Mouse (Mus musculus) frontal cortex, postnatal 36 days (tissue): ENCODE results near the gene Rtkn.

ENCODE experiments used
- DNase-seq, 2 experiments: peaks; one replicate each; pipeline ENCODE4 v3.0.0; 2022; ENCODE audit warnings: low spot score in 2 of 2

Gene Rtkn

DNA sequence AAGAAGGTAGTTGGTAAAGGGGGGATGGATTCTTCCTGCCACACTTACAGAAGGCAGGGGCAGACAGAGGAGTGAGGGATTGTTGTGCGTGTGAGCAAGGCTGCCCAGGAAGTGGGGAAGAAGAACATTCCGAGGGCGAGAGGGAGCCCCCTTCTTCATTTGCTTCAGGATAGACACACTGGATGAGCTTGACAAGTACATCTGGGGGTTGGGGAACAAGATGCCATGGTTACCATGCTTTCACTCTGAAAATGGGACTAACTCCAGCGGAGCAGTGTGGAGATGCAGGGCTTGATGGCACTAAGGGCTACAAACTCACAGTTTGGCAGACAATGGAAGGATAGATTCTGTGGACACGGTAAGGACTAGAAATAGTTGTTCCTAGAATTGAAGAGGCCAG, 35.8 kb downstream of the Rtkn start:
- DNase-seq = no peak

DNA sequence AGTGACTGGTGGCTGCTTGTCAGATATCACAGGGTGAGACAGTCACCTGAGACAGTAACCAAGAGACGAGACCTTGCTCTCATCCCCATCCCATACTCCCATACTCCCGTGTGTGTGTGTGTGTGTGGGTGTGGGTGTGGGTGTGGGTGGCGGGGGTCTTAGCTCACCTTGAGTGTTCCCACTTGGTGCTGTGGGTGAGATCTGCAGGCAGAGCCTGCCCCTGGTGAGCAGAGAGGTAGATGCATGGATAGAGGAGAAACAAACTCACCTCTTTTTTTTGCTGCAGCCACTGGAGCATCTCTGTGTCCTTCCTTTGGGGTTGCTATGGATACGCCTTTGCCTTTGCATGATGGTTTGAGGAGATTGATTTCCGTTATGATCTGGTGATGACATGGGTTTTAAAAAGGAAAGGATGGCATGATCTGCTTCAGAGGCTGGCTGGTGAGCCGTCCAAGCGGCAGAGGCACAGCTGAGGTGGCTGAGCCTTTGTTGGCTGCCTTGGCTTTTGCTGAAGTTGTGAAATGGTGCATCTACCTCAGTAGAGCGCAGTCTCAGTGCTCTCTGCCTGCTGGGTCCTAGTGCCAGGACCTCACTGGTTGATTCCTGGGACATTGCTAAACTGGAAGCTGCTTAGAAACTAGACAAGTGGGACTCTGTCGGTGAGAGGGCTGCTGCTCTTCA, 37.1 kb downstream of the Rtkn start:
- DNase-seq = peak; percentile 72 to 84

DNA sequence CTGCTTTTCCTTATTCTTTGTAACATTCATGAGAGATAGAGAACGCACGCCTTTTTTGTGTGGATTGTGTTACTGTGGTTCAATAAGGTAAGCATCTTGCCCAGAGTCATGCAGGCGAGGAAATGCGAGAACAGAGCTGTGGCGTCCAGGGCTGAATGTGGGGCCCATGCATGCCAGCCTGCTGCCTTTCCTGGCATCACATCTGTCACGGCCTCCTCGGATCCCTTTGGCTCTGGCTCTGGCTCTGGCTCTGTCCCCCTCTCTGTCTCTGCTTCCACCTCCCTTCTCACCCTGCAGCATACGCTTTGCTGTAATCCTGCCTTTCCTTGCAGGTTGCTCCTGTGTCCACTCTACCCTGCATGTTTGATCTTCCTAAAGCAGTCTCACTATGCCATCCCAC, 40.7 kb downstream of the Rtkn start:
- no peak for DNase-seq

DNA sequence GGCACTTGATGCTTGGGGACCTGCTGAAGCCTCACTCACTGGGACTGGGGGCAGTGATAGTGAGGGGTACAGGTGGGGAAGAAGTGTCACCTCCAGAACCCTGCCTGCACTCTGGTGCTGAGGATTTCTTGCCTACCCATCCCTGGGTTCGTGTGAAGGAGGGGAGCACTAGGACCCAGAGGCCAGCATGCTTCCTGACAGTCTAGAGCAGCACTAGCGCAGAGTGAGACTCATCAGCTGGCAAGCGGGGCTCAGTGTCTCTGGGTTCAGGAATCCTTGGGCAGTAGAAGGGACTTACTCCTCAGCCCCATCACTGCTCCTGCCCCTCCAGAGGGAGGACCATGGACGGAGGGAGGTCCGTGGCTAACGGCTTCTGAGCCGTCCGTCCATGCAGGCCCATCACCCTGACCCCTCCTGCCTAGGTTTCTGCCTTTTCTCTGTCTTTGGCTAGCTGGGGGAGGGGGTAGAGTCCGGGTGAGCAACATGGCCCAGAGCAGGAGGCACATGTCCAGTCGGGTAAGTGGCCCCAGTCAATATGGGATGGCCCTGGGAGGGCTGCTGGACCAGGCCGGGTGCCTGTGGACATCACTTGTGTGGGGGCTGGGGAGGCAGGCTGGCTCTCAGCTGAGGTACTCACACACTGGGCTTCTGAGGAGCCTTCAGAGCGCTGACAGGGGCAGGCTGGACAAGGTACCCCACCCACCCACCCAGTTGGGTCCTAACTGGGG, 44.3 kb downstream of the Rtkn start:
- DNase-seq = peak; percentile 81

DNA sequence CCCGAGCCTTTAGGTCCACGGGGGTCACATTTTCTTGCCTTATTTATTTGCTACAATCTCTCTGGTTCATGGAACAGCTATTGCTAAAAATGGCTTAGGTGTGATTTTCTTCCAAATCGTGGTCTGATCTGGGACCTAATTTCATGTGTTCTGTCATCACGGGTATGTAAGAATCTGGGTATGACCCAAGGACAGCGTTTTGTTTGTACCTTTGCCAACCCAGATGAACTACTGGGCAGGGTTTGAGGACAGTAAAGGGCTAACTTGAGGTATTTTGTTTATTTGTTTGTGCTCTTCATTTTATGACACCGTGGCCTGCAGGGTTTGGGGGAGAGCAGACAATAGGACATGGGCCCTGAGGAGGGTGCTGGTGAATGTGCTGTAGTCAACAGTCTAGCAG, 45.3 kb downstream of the Rtkn start:
- no peak for DNase-seq

DNA sequence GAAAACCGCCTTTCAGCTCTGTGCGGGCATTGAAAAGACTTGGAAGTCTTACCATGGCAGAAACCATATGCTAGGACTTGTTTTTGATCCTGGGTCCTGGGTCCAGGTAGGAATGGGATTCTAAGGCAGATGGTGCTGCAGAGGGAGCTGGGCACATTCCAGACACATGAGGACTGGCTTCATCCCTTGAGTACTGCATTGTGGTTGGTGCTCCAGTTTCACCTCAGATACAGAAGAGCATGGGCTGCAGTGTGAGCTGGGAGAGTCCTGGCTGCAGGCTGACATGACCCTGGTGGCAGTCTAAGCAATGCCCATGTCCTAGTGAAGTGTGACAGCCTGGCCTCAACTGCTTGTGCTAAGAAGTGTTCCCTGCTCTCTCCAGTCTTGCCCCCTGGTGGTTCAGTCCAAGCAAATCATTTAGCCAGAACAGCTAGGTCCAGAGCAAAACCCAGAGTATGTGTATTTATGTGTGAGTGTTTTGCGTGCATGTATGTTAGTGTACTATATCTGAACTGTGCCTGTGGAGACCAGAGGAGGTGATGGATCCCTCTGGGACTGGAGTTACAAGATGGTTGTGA, 49.7 kb downstream of the Rtkn start:
- no peak for DNase-seq

DNA sequence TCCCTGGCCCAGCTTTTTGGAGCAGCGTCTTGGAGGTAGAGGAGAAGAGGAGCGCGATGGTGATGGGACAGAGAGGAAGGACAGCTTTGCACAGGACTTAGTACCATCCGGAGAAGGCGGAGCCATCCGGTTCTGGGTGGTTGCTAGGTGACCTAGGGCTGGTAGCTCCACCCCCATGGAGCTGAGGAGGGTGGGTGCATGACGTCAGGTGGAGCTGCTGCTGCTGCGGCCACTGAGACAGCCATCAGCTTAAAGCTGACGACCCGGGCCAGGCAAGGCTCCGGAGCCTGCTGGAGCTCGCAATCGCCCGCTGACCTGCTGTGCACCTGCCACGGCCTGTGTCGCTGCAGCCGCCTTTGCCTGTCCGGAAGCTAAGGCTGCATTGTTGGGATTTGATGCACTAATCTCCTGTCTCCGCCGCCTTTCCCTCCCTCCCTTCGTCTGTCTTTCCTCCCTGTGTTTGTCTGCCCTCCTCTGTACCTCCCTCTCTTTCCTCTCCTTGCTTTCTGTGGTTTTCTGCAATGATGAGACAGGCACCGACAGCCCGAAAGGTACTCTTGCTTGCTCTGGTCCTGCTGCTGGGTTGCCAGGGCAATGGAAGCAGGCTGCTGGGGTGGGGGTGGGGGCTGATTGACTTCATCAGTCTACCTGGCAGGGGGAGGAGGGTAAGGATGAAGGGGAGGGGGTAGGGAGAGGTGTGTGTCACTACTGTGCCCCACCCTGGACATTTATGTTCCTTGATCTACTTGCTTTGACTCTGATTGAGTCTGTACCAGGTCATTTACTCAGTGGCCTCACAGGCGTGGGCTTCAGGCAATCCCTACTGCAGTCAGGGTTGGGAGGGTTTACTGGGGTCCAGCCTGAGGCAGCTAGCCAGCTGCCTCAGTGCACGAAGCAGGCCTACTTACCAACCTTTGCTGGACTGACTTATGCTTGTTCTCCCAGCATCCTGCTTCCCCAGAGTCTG, 50.9 kb downstream of the Rtkn start:
- peak; percentile 87 to 91 for DNase-seq

DNA sequence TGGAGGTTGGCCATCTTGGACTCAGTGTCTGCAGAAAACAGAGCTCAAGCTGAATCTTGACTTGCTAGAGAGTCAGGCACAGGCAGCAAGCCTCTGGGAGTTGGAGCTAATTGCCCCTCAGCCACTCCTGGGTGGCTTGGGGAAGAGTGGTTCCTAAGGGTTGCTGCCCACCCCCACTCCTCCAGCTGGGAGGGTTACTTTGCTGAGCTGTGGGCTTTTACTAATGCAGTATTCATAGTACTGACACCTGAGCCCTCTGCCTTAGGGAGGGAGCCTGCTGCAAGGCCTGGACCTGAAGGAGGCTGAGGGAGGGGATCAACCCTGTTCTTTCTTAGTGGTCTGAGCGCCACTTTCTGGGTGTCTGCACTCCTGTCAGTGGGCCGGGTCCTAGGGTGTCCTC, 51.7 kb downstream of the Rtkn start:
- DNase-seq = no peak

DNA sequence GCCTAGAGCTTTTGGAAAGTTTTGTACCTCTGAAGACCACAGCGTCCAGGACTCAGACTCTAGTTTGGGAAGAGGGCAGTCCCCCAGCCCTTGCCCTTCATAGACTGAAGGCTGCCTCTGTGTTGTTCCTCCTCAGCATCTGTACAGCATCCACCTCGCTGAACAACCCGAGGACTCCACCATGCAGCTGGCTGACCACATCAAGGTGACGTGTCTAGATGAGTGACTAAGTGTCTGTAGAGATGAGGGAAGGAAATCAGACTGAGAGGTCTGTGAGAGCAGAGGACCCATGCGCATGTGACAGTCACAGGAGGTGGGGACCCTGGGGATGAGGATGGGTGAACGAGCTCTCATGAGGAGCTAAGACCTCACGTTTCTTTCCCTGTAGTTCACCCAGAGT, 58.3 kb downstream of the Rtkn start:
- DNase-seq = no peak

DNA sequence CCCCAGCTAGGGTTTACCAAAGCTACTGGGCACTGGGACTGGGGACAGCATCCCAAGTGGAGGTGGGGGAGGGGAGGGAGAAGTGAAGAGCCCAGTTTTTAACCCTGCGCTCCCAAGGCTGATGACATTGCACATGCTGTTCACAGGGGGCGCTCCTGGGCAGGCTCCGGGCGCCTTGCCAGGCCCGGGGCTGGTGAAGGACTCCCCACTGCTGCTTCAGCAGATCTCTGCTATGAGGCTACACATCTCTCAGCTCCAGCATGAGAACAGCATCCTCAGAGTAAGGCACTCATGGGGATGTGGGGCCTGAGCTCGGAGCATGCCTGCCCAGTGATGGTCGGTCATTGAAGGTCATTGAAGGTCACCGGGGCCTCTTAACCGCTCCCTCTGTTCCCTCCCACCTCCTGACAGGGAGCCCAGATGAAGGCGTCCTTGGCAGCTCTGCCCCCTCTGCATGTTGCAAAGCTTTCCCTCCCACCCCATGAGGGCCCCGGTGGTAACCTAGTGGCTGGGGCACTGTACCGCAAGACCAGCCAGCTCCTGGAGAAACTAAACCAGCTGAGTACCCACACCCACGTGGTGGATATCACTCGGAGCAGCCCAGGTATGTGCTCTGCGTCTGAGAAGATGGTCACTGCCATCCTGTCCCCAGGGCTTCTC, 62.2 kb downstream of the Rtkn start:
- peak; percentile 69 to 75 for DNase-seq
